Mouse (Mus musculus): ENCODE data around the gene Larp6. TPM values are rescaled to one million over a fixed set of nuclear protein-coding genes. Genes with fewer than 3 reads are reported as not detected.

Gene Larp6
- total and polyA plus RNA-seq, 3 experiments = not detected

- H3K4me1 ChIP-seq (ENCODE audit: control insufficient read depth in 1 of 2, insufficient read depth in 2 of 2, low read length in 2 of 2) = no peaks in the 10 kb centered on the region
- H3K27me3 ChIP-seq (ENCODE audit: control insufficient read depth in 1 of 2, insufficient read depth in 2 of 2, low read length in 2 of 2) = peaks cover 0 to 4% of the 10 kb centered on the region in 2 experiments; a peak in 2 of 4 replicates
- TF ChIP-seq MYC (IDR thresholded peaks at IDR 0.05; ENCODE audit: low read depth, low read length) (no peak), MAX (IDR thresholded peaks at IDR 0.05; ENCODE audit: low read length) (no peak), POLR2AphosphoS5 (IDR thresholded peaks at IDR 0.05; ENCODE audit: borderline replicate concordance, low read depth, low read length) (no peak), USF2 (IDR thresholded peaks at IDR 0.05; ENCODE audit: borderline replicate concordance in 1 of 2, insufficient read depth in 1 of 2, low read depth in 1 of 2, low read length in 2 of 2) (no peak)
- no peak overlapping the region for H3K27ac ChIP-seq (ENCODE audit: control insufficient read depth, low read depth, low read length)
- H3K9ac ChIP-seq (ENCODE audit: control insufficient read depth, low read depth, low read length, poor library complexity, severe bottlenecking) = no peak overlapping the region
- H3K9me3 ChIP-seq (replicated peaks; ENCODE audit: insufficient read depth, low read length) = no peaks in the 10 kb centered on the region
- no peaks in the 10 kb centered on the region for H3K36me3 ChIP-seq (ENCODE audit: control insufficient read depth in 1 of 2, insufficient read depth in 2 of 2, low read length in 2 of 2)
- no peak for DNase-seq (ENCODE audit: low read depth, low spot score)
- H3K79me2 ChIP-seq (ENCODE audit: control insufficient read depth, insufficient read depth, low read length, poor library complexity) = no peaks in the 10 kb centered on the region
- H3K4me3 ChIP-seq (ENCODE audit: control insufficient read depth in 1 of 2, insufficient read depth in 1 of 2, low read depth in 2 of 2, low read length in 2 of 2) = no peak overlapping the region
Observed at GRCm38 (mm10) chr9:60696271-60696985, 16.4 kb upstream of the Larp6 start.

- H3K79me2 ChIP-seq (ENCODE audit: control insufficient read depth, insufficient read depth, low read length, poor library complexity) = no peaks in the 10 kb centered on the region
- DNase-seq (ENCODE audit: low read depth, low spot score) = no peak
- no peaks in the 10 kb centered on the region for H3K4me1 ChIP-seq (ENCODE audit: control insufficient read depth in 1 of 2, insufficient read depth in 2 of 2, low read length in 2 of 2)
- no peaks in the 10 kb centered on the region for H3K9me3 ChIP-seq (replicated peaks; ENCODE audit: insufficient read depth, low read length)
- H3K27ac ChIP-seq (ENCODE audit: control insufficient read depth, low read depth, low read length) = no peak overlapping the region
- no peaks in the 10 kb centered on the region for H3K36me3 ChIP-seq (ENCODE audit: control insufficient read depth in 1 of 2, insufficient read depth in 2 of 2, low read length in 2 of 2)
- no peak overlapping the region for H3K4me3 ChIP-seq (ENCODE audit: control insufficient read depth in 1 of 2, insufficient read depth in 1 of 2, low read depth in 2 of 2, low read length in 2 of 2)
- TF ChIP-seq KAT2A (conservative IDR thresholded peaks at IDR 0.05; ENCODE audit: low read depth, low read length) = no peak
- TF ChIP-seq NELFE (IDR thresholded peaks at IDR 0.05; ENCODE audit: low read depth, low read length) = no peak
- no peak for TF ChIP-seq ZKSCAN1 (IDR thresholded peaks at IDR 0.05; ENCODE audit: low read depth, low read length)
- TF ChIP-seq CHD1 (IDR thresholded peaks at IDR 0.05; ENCODE audit: low read depth, low read length) = no peak
- TF ChIP-seq USF2 (IDR thresholded peaks at IDR 0.05; ENCODE audit: borderline replicate concordance in 1 of 2, insufficient read depth in 1 of 2, low read depth in 1 of 2, low read length in 2 of 2) = no peak
- TF ChIP-seq MAFK (IDR thresholded peaks at IDR 0.05; ENCODE audit: borderline replicate concordance, low read depth, low read length) = no peak
- TF ChIP-seq TAL1 (IDR thresholded peaks at IDR 0.05; ENCODE audit: low read length) = no peak
- no peaks in the 10 kb centered on the region for H3K27me3 ChIP-seq (ENCODE audit: control insufficient read depth in 1 of 2, insufficient read depth in 2 of 2, low read length in 2 of 2)
- no peak overlapping the region for H3K9ac ChIP-seq (ENCODE audit: control insufficient read depth, low read depth, low read length, poor library complexity, severe bottlenecking)
Observed at GRCm38 (mm10) chr9:60699581-60700231, 13.1 kb upstream of the Larp6 start.

DNA sequence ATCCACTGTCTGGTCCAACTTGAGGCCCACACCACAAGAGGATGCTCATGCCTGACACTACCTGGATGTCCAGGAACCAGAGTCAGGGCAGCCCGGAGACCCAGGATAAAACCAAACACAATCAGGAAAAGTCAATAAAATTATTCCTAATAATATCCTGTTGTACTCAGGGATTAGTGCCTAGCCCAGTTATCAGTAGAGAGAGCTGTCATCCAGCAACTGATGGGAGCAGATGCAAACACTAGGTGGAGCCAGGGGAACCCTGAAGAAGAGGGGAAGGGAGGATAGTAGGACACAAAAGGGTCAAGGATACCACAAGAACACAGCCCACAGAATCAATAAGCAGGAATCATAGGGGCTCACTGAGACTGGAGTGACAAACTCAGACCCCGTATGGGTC is 5.2 kb upstream of the Larp6 start:
- Histone ChIP-seq H3K4me1 (ENCODE audit: control insufficient read depth in 1 of 2, insufficient read depth in 2 of 2, low read length in 2 of 2) (no peaks in the 10 kb centered on the region), H3K27me3 (ENCODE audit: control insufficient read depth in 1 of 2, insufficient read depth in 2 of 2, low read length in 2 of 2) (no peaks in the 10 kb centered on the region), H3K79me2 (ENCODE audit: control insufficient read depth, insufficient read depth, low read length, poor library complexity) (no peaks in the 10 kb centered on the region), H3K27ac (ENCODE audit: control insufficient read depth, low read depth, low read length) (no peak overlapping the region), H3K4me3 (ENCODE audit: control insufficient read depth in 1 of 2, insufficient read depth in 1 of 2, low read depth in 2 of 2, low read length in 2 of 2) (no peak overlapping the region), H3K9ac (ENCODE audit: control insufficient read depth, low read depth, low read length, poor library complexity, severe bottlenecking) (no peak overlapping the region), H3K36me3 (ENCODE audit: control insufficient read depth in 1 of 2, insufficient read depth in 2 of 2, low read length in 2 of 2) (no peaks in the 10 kb centered on the region), H3K9me3 (replicated peaks; ENCODE audit: insufficient read depth, low read length) (no peaks in the 10 kb centered on the region)
- no peak for TF ChIP-seq UBTF (IDR thresholded peaks at IDR 0.05; ENCODE audit: borderline replicate concordance, insufficient read depth, low read depth, low read length)
- TF ChIP-seq CHD2 (IDR thresholded peaks at IDR 0.05; ENCODE audit: low read length) = no peak
- DNase-seq (ENCODE audit: low read depth, low spot score) = no peak
